Mouse (Mus musculus): Measurements from ENCODE around the gene Gspt2. TPM values are rescaled to one million over a fixed set of nuclear protein-coding genes. Genes with fewer than 3 reads are reported as not detected.
"Not testable (repeated sequence)": the region's sequence is repeated elsewhere in the genome, so short reads cannot be mapped to it uniquely, and the experiment has no call there.

Gspt2 gene
- 0.37 and 0.94 TPM in 2 replicates for polyA plus RNA-seq (2012; rRNA removed)

DNA sequence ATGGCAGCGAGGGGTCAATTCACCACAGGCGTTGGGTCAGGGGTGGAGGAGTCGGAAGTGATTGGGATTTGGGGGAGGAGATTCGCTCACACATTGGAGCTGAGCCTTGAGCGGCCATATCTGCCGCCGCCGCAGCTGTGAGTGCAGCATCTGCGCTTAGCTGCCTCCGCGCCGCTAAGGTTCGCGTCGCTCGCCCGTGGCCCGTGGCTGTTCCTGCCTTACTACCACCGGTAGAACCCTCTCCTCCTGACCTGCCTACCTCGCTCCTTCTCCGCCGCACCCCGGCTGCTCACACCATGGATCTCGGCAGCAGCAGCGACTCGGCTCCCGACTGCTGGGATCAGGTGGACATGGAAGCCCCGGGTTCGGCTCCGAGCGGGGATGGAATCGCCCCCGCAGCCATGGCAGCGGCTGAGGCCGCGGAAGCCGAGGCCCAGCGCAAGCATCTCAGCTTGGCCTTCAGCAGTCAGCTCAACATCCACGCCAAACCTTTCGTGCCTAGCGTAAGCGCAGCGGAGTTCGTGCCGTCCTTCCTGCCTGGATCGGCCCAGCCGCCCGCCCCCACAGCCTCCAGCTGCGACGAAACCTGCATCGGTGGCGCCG is at the start of gene Gspt2:
TSS of gene Gspt2 (plus strand) at position 109 of the 603 bp plus-strand sequence.
- H3K4me3 ChIP-seq (ENCODE audit: low read depth, low read length): peak within 1 kb of the TSS; percentile 74
- no peak within 1 kb of the TSS for H3K27ac ChIP-seq (ENCODE audit: insufficient read depth, low read depth, low read length)
- TF ChIP-seq POLR2A (IDR thresholded peaks at IDR 0.05; ENCODE audit: low read depth, low read length) (no peak), CTCF (IDR thresholded peaks at IDR 0.05; ENCODE audit: extremely low read depth, insufficient read length, insufficient replicate concordance, low read depth, low read length) (no peak)
- no peaks in the 10 kb centered on the region for H3K27me3 ChIP-seq (ENCODE audit: control insufficient read depth, insufficient read depth, low read length)
- WGBS: 15% methylated on average over 53 of the region's 53 CpGs
- no peaks in the 10 kb centered on the region for H3K4me1 ChIP-seq (ENCODE audit: control insufficient read depth, insufficient read depth, insufficient read length, low read length)
- H3K36me3 ChIP-seq (ENCODE audit: control insufficient read depth, insufficient read depth, low read length): no peaks in the 10 kb centered on the region

- H3K4me3 ChIP-seq (ENCODE audit: low read depth, low read length): no peak overlapping the region
- WGBS: 18% methylated on average over 13 of the region's 13 CpGs
- H3K4me1 ChIP-seq (ENCODE audit: control insufficient read depth, insufficient read depth, insufficient read length, low read length): no peaks in the 10 kb centered on the region
- no peak overlapping the region for H3K27ac ChIP-seq (ENCODE audit: insufficient read depth, low read depth, low read length)
- TF ChIP-seq POLR2A (IDR thresholded peaks at IDR 0.05; ENCODE audit: low read depth, low read length) (no peak), CTCF (IDR thresholded peaks at IDR 0.05; ENCODE audit: extremely low read depth, insufficient read length, insufficient replicate concordance, low read depth, low read length) (no peak)
- no peaks in the 10 kb centered on the region for H3K36me3 ChIP-seq (ENCODE audit: control insufficient read depth, insufficient read depth, low read length)
- no peaks in the 10 kb centered on the region for H3K27me3 ChIP-seq (ENCODE audit: control insufficient read depth, insufficient read depth, low read length)
Observed at GRCm38 (mm10) chrX:94624835-94625803, 10.8 kb upstream of the Gspt2 start.

DNA sequence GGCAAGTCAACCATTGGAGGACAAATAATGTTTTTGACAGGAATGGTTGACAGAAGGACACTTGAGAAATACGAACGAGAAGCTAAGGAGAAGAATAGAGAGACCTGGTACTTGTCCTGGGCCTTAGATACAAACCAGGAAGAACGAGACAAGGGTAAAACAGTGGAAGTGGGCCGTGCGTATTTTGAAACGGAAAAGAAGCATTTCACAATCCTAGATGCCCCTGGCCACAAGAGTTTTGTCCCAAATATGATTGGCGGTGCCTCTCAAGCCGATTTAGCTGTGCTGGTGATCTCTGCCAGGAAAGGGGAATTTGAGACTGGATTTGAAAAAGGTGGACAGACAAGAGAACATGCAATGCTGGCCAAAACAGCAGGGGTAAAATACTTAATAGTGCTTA is 1.0 kb downstream of the Gspt2 start:
- H3K27me3 ChIP-seq (ENCODE audit: control insufficient read depth, insufficient read depth, low read length): no peaks in the 10 kb centered on the region
- H3K4me3 ChIP-seq (ENCODE audit: low read depth, low read length): no peak overlapping the region
- H3K27ac ChIP-seq (ENCODE audit: insufficient read depth, low read depth, low read length): no peak overlapping the region
- WGBS: 80% methylated on average over 8 of the region's 8 CpGs
- no peaks in the 10 kb centered on the region for H3K36me3 ChIP-seq (ENCODE audit: control insufficient read depth, insufficient read depth, low read length)
- TF ChIP-seq CTCF (IDR thresholded peaks at IDR 0.05; ENCODE audit: extremely low read depth, insufficient read length, insufficient replicate concordance, low read depth, low read length) (no peak), POLR2A (IDR thresholded peaks at IDR 0.05; ENCODE audit: low read depth, low read length) (no peak)
- no peaks in the 10 kb centered on the region for H3K4me1 ChIP-seq (ENCODE audit: control insufficient read depth, insufficient read depth, insufficient read length, low read length)

DNA sequence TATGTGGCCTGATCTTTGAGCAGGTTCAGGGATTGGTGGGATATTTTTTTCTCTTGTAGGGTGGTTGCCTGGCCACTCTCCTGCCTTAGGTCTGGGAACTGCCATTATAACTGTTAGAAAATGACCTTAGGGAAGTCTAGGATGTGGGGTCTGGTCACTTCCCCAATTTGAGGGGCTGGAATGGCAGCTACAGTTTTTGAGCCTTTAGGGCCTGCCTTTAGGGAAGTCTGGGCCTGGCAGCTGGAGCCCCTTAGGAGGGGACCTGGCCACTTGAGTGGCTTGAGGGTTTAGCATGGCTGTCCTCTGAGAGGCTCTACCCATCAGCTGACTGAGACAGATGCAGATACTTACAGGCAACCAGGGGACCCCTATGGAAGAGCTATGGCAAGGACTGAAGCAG is 12.7 kb downstream of the Gspt2 start:
- Histone ChIP-seq H3K27ac (ENCODE audit: insufficient read depth, low read depth, low read length) (no peak overlapping the region), H3K27me3 (ENCODE audit: control insufficient read depth, insufficient read depth, low read length) (no peaks in the 10 kb centered on the region), H3K36me3 (ENCODE audit: control insufficient read depth, insufficient read depth, low read length) (no peaks in the 10 kb centered on the region), H3K4me1 (ENCODE audit: control insufficient read depth, insufficient read depth, insufficient read length, low read length) (no peaks in the 10 kb centered on the region), H3K4me3 (ENCODE audit: low read depth, low read length) (no peak overlapping the region)
- no peak for TF ChIP-seq POLR2A (IDR thresholded peaks at IDR 0.05; ENCODE audit: low read depth, low read length)
- TF ChIP-seq CTCF (IDR thresholded peaks at IDR 0.05; ENCODE audit: extremely low read depth, insufficient read length, insufficient replicate concordance, low read depth, low read length): no peak

GRCm38 (mm10) chrX:94657734-94658133 is 21.9 kb downstream of the Gspt2 start:
- TF ChIP-seq CTCF (IDR thresholded peaks at IDR 0.05; ENCODE audit: extremely low read depth, insufficient read length, insufficient replicate concordance, low read depth, low read length) (no peak), POLR2A (IDR thresholded peaks at IDR 0.05; ENCODE audit: low read depth, low read length) (no peak)
- Histone ChIP-seq H3K36me3 (ENCODE audit: control insufficient read depth, insufficient read depth, low read length) (no peaks in the 10 kb centered on the region), H3K4me3 (ENCODE audit: low read depth, low read length) (no peak overlapping the region), H3K4me1 (ENCODE audit: control insufficient read depth, insufficient read depth, insufficient read length, low read length) (no peaks in the 10 kb centered on the region), H3K27ac (ENCODE audit: insufficient read depth, low read depth, low read length) (no peak overlapping the region), H3K27me3 (ENCODE audit: control insufficient read depth, insufficient read depth, low read length) (no peaks in the 10 kb centered on the region)
- 17% methylated on average over 2 of the region's 2 CpGs for WGBS

GRCm38 (mm10) chrX:94670814-94671213 is 34.9 kb downstream of the Gspt2 start:
- Histone ChIP-seq H3K36me3 (ENCODE audit: control insufficient read depth, insufficient read depth, low read length) (no peaks in the 10 kb centered on the region), H3K27ac (ENCODE audit: insufficient read depth, low read depth, low read length) (no peak overlapping the region), H3K4me1 (ENCODE audit: control insufficient read depth, insufficient read depth, insufficient read length, low read length) (no peaks in the 10 kb centered on the region), H3K27me3 (ENCODE audit: control insufficient read depth, insufficient read depth, low read length) (no peaks in the 10 kb centered on the region), H3K4me3 (ENCODE audit: low read depth, low read length) (no peak overlapping the region)
- TF ChIP-seq CTCF (IDR thresholded peaks at IDR 0.05; ENCODE audit: extremely low read depth, insufficient read length, insufficient replicate concordance, low read depth, low read length): no peak
- TF ChIP-seq POLR2A (IDR thresholded peaks at IDR 0.05; ENCODE audit: low read depth, low read length): no peak
- 64% methylated on average over 4 of the region's 4 CpGs for WGBS

DNA sequence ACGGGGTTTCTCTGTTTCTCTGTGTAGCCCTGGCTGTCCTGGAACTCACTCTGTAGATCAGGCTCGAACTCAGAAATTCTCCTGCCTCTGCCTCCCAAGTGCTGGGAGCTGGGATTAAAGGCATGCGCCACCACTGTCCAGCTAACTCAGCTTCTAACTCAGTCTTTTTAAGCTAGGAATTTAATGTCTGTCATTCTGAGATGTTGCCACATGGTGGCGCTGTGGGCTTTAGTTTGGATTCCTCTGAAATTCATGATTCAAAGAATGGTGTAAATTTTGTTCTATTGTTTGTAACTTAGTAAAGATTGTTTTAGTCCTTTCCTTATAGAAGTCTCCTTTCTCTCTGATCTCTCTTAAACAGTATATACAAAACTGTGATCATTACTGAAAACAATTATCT is 39.1 kb downstream of the Gspt2 start:
- H3K4me1 ChIP-seq (ENCODE audit: control insufficient read depth, insufficient read depth, insufficient read length, low read length): no peaks in the 10 kb centered on the region
- TF ChIP-seq POLR2A (IDR thresholded peaks at IDR 0.05; ENCODE audit: low read depth, low read length) (no peak), CTCF (IDR thresholded peaks at IDR 0.05; ENCODE audit: extremely low read depth, insufficient read length, insufficient replicate concordance, low read depth, low read length) (no peak)

GRCm38 (mm10) chrX:94681581-94681980 is 45.7 kb downstream of the Gspt2 start:
- not testable (repeated sequence) for H3K4me3 ChIP-seq (ENCODE audit: low read depth, low read length); H3K4me1 ChIP-seq (ENCODE audit: control insufficient read depth, insufficient read depth, insufficient read length, low read length); H3K36me3 ChIP-seq (ENCODE audit: control insufficient read depth, insufficient read depth, low read length); H3K27ac ChIP-seq (ENCODE audit: insufficient read depth, low read depth, low read length); H3K27me3 ChIP-seq (ENCODE audit: control insufficient read depth, insufficient read depth, low read length)
- WGBS: no CpG with 5 or more reads among the region's 2 CpGs

More for the DNA sequence above, 39.1 kb downstream of the Gspt2 start:
- Histone ChIP-seq H3K36me3 (ENCODE audit: control insufficient read depth, insufficient read depth, low read length) (no peaks in the 10 kb centered on the region), H3K27ac (ENCODE audit: insufficient read depth, low read depth, low read length) (no peak overlapping the region), H3K4me3 (ENCODE audit: low read depth, low read length) (no peak overlapping the region), H3K27me3 (ENCODE audit: control insufficient read depth, insufficient read depth, low read length) (no peaks in the 10 kb centered on the region)
- 35% methylated on average over 4 of the region's 4 CpGs for WGBS

DNA sequence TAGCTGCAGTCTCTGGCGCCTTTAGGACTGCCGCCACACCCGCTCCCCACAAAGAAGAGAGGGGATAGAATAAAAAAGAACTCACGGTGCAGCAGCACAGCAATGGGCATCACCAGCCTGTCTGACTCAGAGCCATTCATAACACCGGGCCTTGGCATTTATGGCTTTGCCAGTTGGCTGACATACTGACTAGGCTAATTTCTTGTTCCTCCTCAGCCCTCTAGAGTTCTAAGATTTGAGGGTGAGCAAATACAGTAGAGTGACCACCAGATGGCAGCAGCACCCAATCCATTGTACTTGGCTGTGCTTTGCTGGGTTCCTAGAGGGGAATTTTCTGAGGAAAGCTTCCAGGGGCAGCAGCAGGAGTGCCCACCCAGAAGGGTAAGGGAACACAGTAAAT is 53.7 kb downstream of the Gspt2 start:
- not testable (repeated sequence) for H3K27ac ChIP-seq (ENCODE audit: insufficient read depth, low read depth, low read length); H3K4me3 ChIP-seq (ENCODE audit: low read depth, low read length); H3K27me3 ChIP-seq (ENCODE audit: control insufficient read depth, insufficient read depth, low read length); H3K4me1 ChIP-seq (ENCODE audit: control insufficient read depth, insufficient read depth, insufficient read length, low read length); H3K36me3 ChIP-seq (ENCODE audit: control insufficient read depth, insufficient read depth, low read length)
- WGBS: 79% methylated on average over 5 of the region's 5 CpGs
